Mouse (Mus musculus) lung, embryonic 15.5 days (tissue): ENCODE measurements at regions not wholly inside any gene's neighbourhood (a gene's known extent, or its start where the extent isn't known, plus 50 kb on each side); places are given as distances from the start of the nearest gene placed in this dataset.
A peak's percentile ranks its signal among the peaks of the same experiment; 100 is the strongest.
"Not testable (repeated sequence)": the region's sequence is repeated elsewhere in the genome, so short reads cannot be mapped to it uniquely, and the experiment has no call there.

ENCODE experiments used
- ATAC-seq: fragments of 200-750 bp; cut with Nextera tagmentation; 2 replicates; pipeline ENCODE4 v1.8.0; 2017; ENCODE audit warnings: moderate number of reproducible peaks, borderline replicate concordance; ENCODE audit not compliant: low FRiP score, low TSS enrichment; ENCODE audit errors: extremely low read depth
- H3K27ac ChIP-seq: fragments of 300-500 bp; sonication (generic); 2 replicates; pipeline ENCODE4 v1.5.1; 2015; ENCODE audit warnings: moderate library complexity, mild to moderate bottlenecking, inconsistent platforms
- H3K27me3 ChIP-seq: fragments of 300-500 bp; sonication (generic); 2 replicates; pipeline ENCODE4 v1.6.1; 2015; ENCODE audit warnings: inconsistent platforms
- H3K36me3 ChIP-seq: fragments of 300-500 bp; sonication (generic); 2 replicates; pipeline ENCODE4 v1.6.1; 2015; ENCODE audit warnings: inconsistent platforms
- H3K4me1 ChIP-seq: fragments of 300-500 bp; sonication (generic); 2 replicates; pipeline ENCODE4 v1.6.1; 2015; ENCODE audit warnings: inconsistent platforms
- H3K4me2 ChIP-seq: fragments of 300-500 bp; sonication (generic); 2 replicates; pipeline ENCODE4 v1.6.1; 2015; ENCODE audit warnings: inconsistent platforms, mild to moderate bottlenecking, moderate library complexity
- H3K4me3 ChIP-seq: fragments of 300-500 bp; sonication (generic); 2 replicates; pipeline ENCODE4 v1.5.1; 2015; ENCODE audit warnings: mild to moderate bottlenecking, inconsistent platforms
- H3K9ac ChIP-seq: fragments of 300-500 bp; sonication (generic); 2 replicates; pipeline ENCODE4 v1.6.1; 2015; ENCODE audit warnings: inconsistent platforms
- H3K9me3 ChIP-seq: fragments of 300-500 bp; sonication (generic); 2 replicates; pipeline ENCODE4 v1.6.1; 2016; ENCODE audit warnings: inconsistent platforms
- WGBS: fragments of 180-500 bp; shearing (Covaris S2); methylation state at CpG from one replicate; pipeline ENCODE4 v1.1.7; 2015; 5-methylcytosine and 5-hydroxymethylcytosine counted together

DNA sequence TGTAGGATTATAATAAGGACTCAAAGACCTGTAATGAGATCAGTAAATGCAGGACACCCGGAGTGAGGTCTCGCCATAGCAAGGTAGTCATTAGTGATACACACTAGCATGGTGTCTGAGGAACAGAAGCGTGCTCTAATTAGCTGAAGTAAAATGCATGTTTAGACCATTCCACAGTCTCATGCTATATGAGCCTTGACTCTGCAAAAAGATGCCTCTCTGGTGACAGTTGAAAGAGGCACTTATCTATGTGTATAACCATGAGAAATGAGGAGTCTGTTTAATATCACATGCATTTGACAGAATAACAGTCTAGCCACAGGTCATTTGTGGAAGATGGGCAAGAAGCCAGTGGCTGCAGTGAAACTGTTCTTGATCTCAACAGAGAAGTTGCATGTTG lies 232.1 kb upstream of the Pex5l start:
- Histone ChIP-seq H3K4me1 (0 out of 2 replicates have a peak, but pooled peaks cover 2% of the 10 kb centered on the region), H3K4me3 (no peak overlapping the region), H3K9me3 (no peaks in the 10 kb centered on the region), H3K4me2 (no peak overlapping the region), H3K9ac (no peak overlapping the region), H3K36me3 (no peaks in the 10 kb centered on the region), H3K27me3 (no peaks in the 10 kb centered on the region), H3K27ac (no peak overlapping the region)
- peak; percentile 62; the same call in 1 of the 2 replicates for ATAC-seq
- WGBS = 57% methylated on average over 3 of the region's 3 CpGs

DNA sequence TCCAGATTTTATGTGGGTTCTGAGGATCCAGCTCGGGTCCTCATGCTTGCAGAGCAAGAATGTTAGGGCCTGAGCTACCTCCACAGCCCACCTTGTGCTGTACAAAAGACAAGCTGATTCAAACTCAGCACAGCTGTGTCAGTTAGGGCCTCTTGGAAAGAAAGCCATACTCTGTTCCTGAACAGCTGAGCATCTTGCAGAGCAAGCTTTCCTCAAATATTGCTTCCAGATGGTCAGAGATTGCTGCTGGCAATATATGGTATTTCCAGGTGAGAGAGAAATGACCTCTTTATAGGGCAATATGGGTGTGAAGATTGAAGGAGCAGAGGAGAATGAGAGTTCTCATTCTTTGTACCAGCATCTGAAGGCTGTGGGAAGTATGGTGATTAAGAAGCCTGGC lies 229.8 kb upstream of the Pex5l start:
- Histone ChIP-seq H3K27me3 (no peaks in the 10 kb centered on the region), H3K4me1 (0 out of 2 replicates have a peak, but pooled peaks cover 2% of the 10 kb centered on the region), H3K9me3 (no peaks in the 10 kb centered on the region), H3K36me3 (no peaks in the 10 kb centered on the region), H3K27ac (no peak overlapping the region), H3K9ac (no peak overlapping the region), H3K4me2 (no peak overlapping the region), H3K4me3 (no peak overlapping the region)
- no peak for ATAC-seq
- WGBS = 63% methylated on average over 1 of the region's 1 CpGs

DNA sequence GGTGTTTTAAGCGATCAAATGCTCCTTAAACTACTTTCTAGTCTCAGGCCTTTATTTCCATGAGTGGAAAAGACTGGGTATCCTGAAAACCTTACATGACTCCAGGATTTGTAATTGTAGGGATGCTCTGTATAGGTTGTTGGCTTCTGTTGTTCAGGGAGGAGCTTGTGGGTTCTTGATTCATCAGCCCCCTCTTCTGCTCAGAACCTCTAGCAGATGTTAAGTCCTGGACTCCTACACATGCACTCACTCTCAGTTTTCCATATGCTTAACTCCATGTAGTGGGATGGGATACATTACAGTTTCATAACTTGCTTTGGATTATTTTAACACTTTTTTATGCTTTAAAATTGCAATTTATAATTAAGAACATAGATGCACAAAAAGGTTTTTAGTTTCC lies 220.5 kb upstream of the Pex5l start:
- ATAC-seq = no peak
- Histone ChIP-seq H3K27ac (no peak overlapping the region), H3K4me3 (no peak overlapping the region), H3K4me2 (no peak overlapping the region), H3K36me3 (no peaks in the 10 kb centered on the region), H3K9ac (no peak overlapping the region), H3K4me1 (no peaks in the 10 kb centered on the region), H3K9me3 (no peaks in the 10 kb centered on the region), H3K27me3 (no peaks in the 10 kb centered on the region)
- WGBS = 89% methylated on average over 1 of the region's 1 CpGs

DNA sequence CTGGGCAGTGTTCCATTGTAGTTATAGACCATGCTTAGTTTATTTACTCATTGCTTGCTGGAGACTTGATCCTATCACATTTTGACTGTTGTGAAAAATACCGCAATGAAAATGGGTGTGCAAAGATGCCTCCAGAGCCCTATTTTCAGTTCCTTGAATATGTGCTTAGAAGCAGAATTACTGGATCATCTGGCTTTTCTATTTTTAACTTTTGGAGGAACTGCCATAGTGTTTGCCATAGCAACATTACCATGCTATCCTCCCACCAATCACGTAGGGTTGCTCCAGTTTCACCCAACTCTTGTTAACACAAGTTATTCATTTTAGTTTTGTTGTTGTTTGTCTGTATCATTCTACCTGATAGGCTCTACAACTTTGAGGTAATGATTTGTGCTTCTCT lies 217.0 kb upstream of the Pex5l start:
- no peak overlapping the region for H3K4me3 ChIP-seq
- no peaks in the 10 kb centered on the region for H3K27me3 ChIP-seq
- no peak for ATAC-seq
- no peaks in the 10 kb centered on the region for H3K4me1 ChIP-seq
- 89% methylated on average over 2 of the region's 2 CpGs for WGBS
- H3K36me3 ChIP-seq = no peaks in the 10 kb centered on the region
- no peak overlapping the region for H3K4me2 ChIP-seq
- no peak overlapping the region for H3K27ac ChIP-seq
- no peak overlapping the region for H3K9ac ChIP-seq
- H3K9me3 ChIP-seq = no peaks in the 10 kb centered on the region

DNA sequence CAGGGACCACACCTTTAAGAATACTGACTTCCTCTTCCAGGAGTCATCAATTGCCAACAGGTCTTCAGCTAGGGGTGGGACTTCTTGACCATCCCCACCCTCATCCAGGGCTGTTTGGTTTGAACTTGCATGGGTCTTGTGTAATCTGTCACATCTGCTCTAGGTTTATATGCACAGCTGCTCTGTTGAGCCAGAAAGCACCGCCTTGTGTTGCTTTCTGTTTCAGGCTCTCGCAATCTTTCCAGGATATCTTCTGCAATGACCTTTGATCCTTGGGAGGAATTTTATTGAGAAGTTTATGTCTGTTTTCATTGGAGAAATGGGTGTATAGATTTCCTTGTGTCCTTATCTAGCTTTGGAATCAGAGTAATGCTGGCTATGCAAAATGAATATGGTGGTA lies 210.8 kb upstream of the Pex5l start:
- 78% methylated on average over 2 of the region's 2 CpGs for whole genome bisulfite sequencing
- Histone ChIP-seq H3K4me2 (no peak overlapping the region), H3K27me3 (no peaks in the 10 kb centered on the region), H3K36me3 (no peaks in the 10 kb centered on the region), H3K9me3 (no peaks in the 10 kb centered on the region), H3K9ac (no peak overlapping the region), H3K27ac (no peak overlapping the region), H3K4me1 (peaks cover 5% of the 10 kb centered on the region; the same call in 1 of the 2 replicates), H3K4me3 (no peak overlapping the region)
- ATAC-seq = no peak

DNA sequence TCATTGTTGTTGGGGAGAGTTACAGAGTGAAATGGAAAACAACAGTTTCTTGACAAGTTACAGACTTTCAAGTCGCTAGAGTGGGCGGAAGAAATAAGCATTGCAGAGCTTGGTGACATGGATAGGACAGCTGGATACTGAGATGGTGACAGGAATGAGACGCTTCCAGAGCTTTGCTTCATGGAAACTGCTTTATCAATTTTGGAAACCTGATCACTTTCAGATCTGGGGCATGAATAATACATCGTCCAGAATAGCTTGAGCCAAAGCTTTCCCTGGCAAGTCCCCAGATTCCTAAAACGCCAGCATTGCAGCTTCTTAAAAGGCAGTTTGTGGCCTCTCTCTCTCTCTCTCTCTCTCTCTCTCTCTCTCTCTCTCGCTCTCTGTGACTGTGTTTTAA lies 207.9 kb upstream of the Pex5l start:
- H3K4me1 ChIP-seq = peaks cover 5% of the 10 kb centered on the region; the same call in 1 of the 2 replicates
- H3K27me3 ChIP-seq = no peaks in the 10 kb centered on the region
- no peak overlapping the region for H3K27ac ChIP-seq
- H3K9me3 ChIP-seq = no peaks in the 10 kb centered on the region
- no peak overlapping the region for H3K4me3 ChIP-seq
- no peak overlapping the region for H3K4me2 ChIP-seq
- WGBS = 35% methylated on average over 6 of the region's 6 CpGs
- no peak overlapping the region for H3K9ac ChIP-seq
- peak; percentile 42; the same call in 1 of the 2 replicates for ATAC-seq
- H3K36me3 ChIP-seq = no peaks in the 10 kb centered on the region

DNA sequence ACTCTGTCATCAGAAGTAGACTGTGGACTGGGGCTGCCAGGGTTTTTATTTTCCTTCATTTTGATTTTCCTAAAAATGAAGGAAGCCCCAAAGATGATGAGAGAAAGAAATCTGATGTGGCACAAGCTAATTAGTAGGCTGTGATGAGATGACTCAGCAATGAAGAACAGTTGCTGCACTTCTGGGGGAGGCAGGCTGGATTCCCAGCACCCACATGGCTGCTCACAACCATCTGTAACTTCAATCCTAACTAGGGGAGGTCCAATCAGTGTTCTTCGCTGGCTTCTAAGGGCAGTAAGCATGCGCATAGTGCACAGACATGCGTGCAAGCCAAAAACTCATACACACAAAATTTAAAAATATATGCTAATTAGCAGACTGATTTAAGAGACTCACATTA lies 191.0 kb upstream of the Pex5l start:
- H3K9me3 ChIP-seq = no peaks in the 10 kb centered on the region
- H3K27ac ChIP-seq = no peak overlapping the region
- 89% methylated on average over 3 of the region's 3 CpGs for WGBS
- H3K4me2 ChIP-seq = no peak overlapping the region
- no peaks in the 10 kb centered on the region for H3K36me3 ChIP-seq
- ATAC-seq = no peak
- no peak overlapping the region for H3K4me3 ChIP-seq
- no peaks in the 10 kb centered on the region for H3K27me3 ChIP-seq
- H3K4me1 ChIP-seq = no peaks in the 10 kb centered on the region
- no peak overlapping the region for H3K9ac ChIP-seq

DNA sequence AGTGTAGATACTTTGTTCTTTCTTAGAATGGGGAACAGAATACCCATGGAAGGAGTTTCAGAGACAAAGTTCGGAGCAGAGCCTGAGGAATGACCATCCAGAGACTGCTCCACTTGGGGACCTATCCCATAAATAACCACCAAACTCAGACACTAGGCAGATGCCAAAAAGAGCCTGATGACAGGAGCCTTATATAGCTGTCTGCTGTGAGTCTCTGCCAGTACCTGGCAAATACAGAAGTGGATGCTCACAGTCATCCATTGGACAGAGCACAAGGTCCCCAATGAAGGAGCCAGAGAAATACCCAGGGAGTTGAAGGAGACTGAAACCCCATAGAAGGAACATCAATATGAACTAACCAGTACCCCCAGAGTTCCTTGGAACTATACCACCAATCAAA lies 174.6 kb upstream of the Pex5l start:
- H3K27ac ChIP-seq, H3K4me2 ChIP-seq, H3K9ac ChIP-seq, H3K36me3 ChIP-seq, ATAC-seq, H3K4me3 ChIP-seq, H3K9me3 ChIP-seq, H3K4me1 ChIP-seq, H3K27me3 ChIP-seq: not testable (repeated sequence)
- WGBS = 79% methylated on average over 1 of the region's 1 CpGs

DNA sequence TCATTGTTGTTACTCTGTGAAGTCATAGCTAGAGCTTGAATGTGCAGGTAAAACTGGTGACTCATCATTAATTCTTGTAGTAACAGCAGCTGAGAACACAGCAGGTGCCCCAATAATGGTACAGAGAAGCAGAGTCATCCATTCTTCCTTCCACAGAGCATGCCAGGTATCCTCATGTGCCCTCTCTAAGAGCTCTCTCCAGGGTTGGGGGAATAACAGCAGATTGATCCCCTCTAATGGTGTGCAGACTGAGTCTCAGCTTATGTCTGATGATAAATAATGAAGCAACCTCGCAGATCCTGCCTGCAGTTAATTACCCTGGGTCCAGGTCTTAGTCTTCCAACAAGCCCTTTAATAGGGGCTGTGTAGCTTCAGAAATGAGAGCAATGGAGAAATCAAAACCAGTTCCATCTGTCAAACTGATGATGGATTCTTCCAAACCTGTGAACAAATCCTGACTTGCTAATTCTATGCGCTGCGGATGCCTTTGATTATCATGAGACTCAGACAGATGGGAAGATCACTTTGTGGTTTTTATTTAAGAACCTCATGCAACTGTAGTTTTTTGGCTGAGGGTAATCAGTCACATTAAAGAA lies 169.3 kb upstream of the Pex5l start:
- 87% methylated on average over 3 of the region's 3 CpGs for WGBS
- ATAC-seq = no peak
- no peak overlapping the region for H3K27ac ChIP-seq
- H3K4me1 ChIP-seq = no peaks in the 10 kb centered on the region
- H3K27me3 ChIP-seq = no peaks in the 10 kb centered on the region
- H3K4me2 ChIP-seq = no peak overlapping the region
- no peaks in the 10 kb centered on the region for H3K36me3 ChIP-seq
- no peaks in the 10 kb centered on the region for H3K9me3 ChIP-seq
- no peak overlapping the region for H3K4me3 ChIP-seq
- no peak overlapping the region for H3K9ac ChIP-seq

DNA sequence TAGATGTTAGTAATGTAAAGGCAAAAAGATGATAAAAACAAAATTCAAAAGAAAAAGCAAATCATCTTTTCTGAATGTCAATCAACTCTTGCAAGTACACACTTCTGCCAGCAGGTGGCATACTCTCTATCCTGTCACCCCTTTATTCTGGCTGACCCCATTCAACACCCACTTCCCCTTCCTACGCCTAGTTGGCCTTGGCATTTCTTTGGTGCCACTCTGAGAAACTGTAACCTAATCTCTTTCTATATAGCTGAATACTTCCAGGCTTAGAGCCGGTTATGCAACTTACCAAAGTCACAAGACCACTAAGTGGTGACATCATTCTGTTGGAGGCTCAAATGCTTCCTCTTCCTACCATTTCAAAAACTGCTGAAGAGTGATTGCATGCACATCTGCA lies 165.2 kb upstream of the Pex5l start:
- Histone ChIP-seq H3K9me3 (no peaks in the 10 kb centered on the region), H3K4me3 (no peak overlapping the region), H3K36me3 (no peaks in the 10 kb centered on the region), H3K4me2 (no peak overlapping the region), H3K27ac (no peak overlapping the region), H3K9ac (no peak overlapping the region), H3K4me1 (no peaks in the 10 kb centered on the region), H3K27me3 (no peaks in the 10 kb centered on the region)
- WGBS = 19% methylated on average over 2 of the region's 2 CpGs
- peak; percentile 19; the same call in 1 of the 2 replicates for ATAC-seq

DNA sequence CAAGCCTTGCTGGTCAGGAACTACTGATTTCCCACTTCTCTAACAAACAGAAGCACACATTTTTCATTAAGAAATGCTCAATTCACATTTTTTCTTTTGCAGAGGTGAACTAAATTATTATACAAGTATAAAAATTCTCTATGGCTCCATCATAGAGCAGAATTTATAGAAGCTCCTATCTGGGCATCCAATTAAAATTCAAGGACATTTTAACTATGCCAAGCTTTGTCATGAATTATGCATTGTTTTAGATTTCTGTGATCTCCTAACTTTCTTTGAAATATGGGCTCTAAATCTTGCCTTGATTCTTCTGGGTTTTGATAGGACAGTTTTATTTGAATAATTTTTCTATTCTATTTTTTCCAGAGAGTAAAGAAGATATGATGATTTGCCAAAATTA lies 163.1 kb upstream of the Pex5l start:
- Histone ChIP-seq H3K9ac (no peak overlapping the region), H3K9me3 (no peaks in the 10 kb centered on the region), H3K27me3 (no peaks in the 10 kb centered on the region), H3K4me2 (no peak overlapping the region), H3K4me1 (no peaks in the 10 kb centered on the region), H3K27ac (no peak overlapping the region), H3K4me3 (no peak overlapping the region), H3K36me3 (no peaks in the 10 kb centered on the region)
- no peak for ATAC-seq

DNA sequence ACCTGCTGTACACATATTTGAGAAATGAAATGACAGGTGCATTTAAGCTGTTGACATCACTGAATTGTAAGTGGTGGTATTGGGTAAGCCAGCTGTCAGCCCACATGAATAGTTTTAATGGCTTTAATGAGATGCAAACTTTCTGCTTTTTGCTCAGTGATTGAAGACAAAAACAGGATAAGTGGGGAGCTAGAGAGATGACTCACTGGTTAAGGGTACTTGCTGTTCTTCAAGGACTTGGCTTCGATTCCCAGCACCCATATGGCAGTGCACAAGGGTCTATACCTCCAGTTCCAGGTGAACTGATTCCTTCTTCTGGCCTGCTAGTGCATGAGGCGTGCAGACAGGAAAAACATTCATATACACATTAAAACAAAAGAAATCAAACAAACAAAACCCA lies 162.7 kb upstream of the Pex5l start:
- ATAC-seq = no peak
- Histone ChIP-seq H3K9ac (no peak overlapping the region), H3K27ac (no peak overlapping the region), H3K36me3 (no peaks in the 10 kb centered on the region), H3K4me3 (no peak overlapping the region), H3K4me2 (no peak overlapping the region), H3K9me3 (no peaks in the 10 kb centered on the region), H3K4me1 (no peaks in the 10 kb centered on the region), H3K27me3 (no peaks in the 10 kb centered on the region)
- 48% methylated on average over 2 of the region's 2 CpGs for WGBS

DNA sequence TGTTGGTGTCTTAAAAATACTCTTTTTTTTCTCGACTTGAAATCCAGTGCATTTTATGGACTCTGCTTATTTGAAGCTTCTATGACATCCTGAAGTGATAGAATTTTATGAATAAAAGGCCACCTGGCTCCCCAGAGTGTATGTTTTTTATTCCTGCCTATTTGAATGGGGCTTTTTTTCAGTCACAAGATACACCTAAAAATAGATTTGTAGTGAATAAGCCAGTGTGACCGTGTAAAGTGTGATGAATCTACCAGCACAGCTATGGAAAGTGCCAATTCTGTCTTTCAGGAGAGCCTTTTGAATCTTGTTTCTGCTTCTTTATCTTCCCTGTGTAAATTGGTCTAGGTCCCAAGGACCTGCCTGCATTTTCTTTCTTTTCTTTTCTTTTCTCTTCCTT lies 119.8 kb upstream of the Pex5l start:
- no peaks in the 10 kb centered on the region for H3K36me3 ChIP-seq
- no peak overlapping the region for H3K4me2 ChIP-seq
- H3K9me3 ChIP-seq = no peaks in the 10 kb centered on the region
- no peak overlapping the region for H3K9ac ChIP-seq
- H3K27ac ChIP-seq = no peak overlapping the region
- H3K27me3 ChIP-seq = no peaks in the 10 kb centered on the region
- WGBS = 45% methylated on average over 2 of the region's 2 CpGs
- ATAC-seq = no peak
- no peak overlapping the region for H3K4me3 ChIP-seq
- no peaks in the 10 kb centered on the region for H3K4me1 ChIP-seq
